ENCODE assay signal across 9 mouse cellular contexts in the genomic region with DNA sequence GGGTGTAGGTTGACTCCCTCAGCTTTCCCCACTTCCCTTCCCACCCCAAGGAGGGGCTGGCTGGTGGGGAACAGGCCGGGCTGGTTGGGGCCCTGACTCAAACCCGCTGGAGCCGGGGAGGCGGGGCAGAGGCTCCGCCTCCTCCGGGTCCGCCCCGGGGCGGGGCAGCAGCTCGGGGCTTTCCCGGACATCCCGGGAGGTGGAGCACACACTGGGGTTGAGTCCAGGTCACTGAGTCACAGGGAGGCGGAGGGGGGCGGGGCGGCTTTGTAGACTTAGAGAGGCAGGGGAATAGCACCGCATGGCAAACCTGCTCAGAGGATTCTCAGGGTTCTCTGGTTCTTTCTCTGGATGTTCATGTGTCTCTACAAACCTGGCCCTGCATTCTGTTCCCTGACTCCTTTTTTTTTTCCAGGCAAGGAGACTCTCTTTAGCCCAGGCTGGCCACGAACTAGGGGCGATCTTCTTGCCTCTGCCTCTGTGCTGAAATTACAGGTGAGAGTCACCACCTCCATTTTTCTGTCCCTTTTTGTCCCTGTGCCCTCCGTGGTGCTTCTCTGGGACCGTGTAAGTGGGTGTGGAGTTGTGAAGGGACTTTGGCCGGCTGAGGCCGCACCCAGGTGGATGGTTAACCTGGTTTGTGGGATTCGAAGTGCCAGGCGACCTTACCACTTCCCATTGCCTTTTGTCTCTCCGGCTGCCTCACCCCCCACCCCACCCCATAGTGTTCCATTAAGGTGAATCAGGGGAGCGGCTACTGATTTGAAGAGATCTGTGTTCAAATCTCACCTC. TPM values are rescaled to one million over a fixed set of nuclear protein-coding genes. Genes with fewer than 3 reads are reported as not detected.
DNase-seq lines count a peak whose midpoint lies in the region; ATAC-seq and TF ChIP-seq lines count a peak whose summit lies in the region.
"Had no signal": no experiment of that assay in that cellular context is flagged by ENCODE, and none has a peak within 500 bp of the region (broad histone marks: within the 10 kb centered on the region; RNA-seq: fewer than 3 reads in every experiment).

No protein-coding gene starts in this region.

- peak overlapping the region; percentile 90 for H3K9ac ChIP-seq in ES-Bruce4 (ENCODE audit: low read depth, poor library complexity, severe bottlenecking)
- no peak overlapping the region for H3K9ac ChIP-seq in forebrain, embryonic 14.5 days (ENCODE audit: low read length)
- H3K9ac ChIP-seq in limb, embryonic 14.5 days (ENCODE audit: low read depth, low read length, severe bottlenecking), result no peak overlapping the region
- no peak overlapping the region for H3K9ac ChIP-seq in midbrain, embryonic 14.5 days (replicated peaks; ENCODE audit: low read length)
- no peak overlapping the region for H3K9ac ChIP-seq in stomach, embryonic 14.5 days (replicated peaks; ENCODE audit: low read depth, low read length)

- peak overlapping the region; percentile 61 for H3K4me3 ChIP-seq in ES-Bruce4 (ENCODE audit: low read depth, low read length)
- H3K4me3 ChIP-seq in forebrain, embryonic 14.5 days (ENCODE audit: low read depth, low read length), result no peak overlapping the region
- peak overlapping the region; percentile 29 for H3K4me3 ChIP-seq in hindbrain, embryonic 10.5 days
- peak overlapping the region; percentile 2; the same call in 1 of the 2 replicates for H3K4me3 ChIP-seq in limb, embryonic 14.5 days (replicated peaks; ENCODE audit: low read length)
- no peak overlapping the region for H3K4me3 ChIP-seq in midbrain, embryonic 14.5 days (replicated peaks; ENCODE audit: low read depth, low read length)
- H3K4me3 ChIP-seq in stomach, embryonic 14.5 days (ENCODE audit: low read depth, low read length), result 0 out of 2 replicates have a peak overlapping the region, but pooled peaks have one; percentile 1

- peaks cover 8% of the 10 kb centered on the region; the same call in 1 of the 2 replicates for H3K9me3 ChIP-seq in ES-Bruce4 (replicated peaks; ENCODE audit: control insufficient read depth, insufficient read depth, low read length, poor library complexity, severe bottlenecking)
- no peaks in the 10 kb centered on the region for H3K9me3 ChIP-seq in forebrain, embryonic 14.5 days (replicated peaks; ENCODE audit: control insufficient read depth, low read length)
- H3K9me3 ChIP-seq in hindbrain, embryonic 10.5 days, result peaks cover 21% of the 10 kb centered on the region
- 0 out of 2 replicates have a peak, but pooled peaks cover 5% of the 10 kb centered on the region for H3K9me3 ChIP-seq in limb, embryonic 14.5 days (ENCODE audit: control insufficient read depth, low read length)
- H3K9me3 ChIP-seq in midbrain, embryonic 14.5 days (ENCODE audit: control insufficient read depth, low read length), result 0 out of 2 replicates have a peak, but pooled peaks cover under 1% of the 10 kb centered on the region
- no peaks in the 10 kb centered on the region; the same call in 1 of the 2 replicates for H3K9me3 ChIP-seq in stomach, embryonic 14.5 days (ENCODE audit: control insufficient read depth, low read depth, low read length)

- DNase-seq in adrenal gland, adult 8-10 months, result peak; percentile 90
- DNase-seq in forebrain, embryonic 14.5 days (ENCODE audit: low spot score), result no peak
- peak; percentile 65 for DNase-seq in hindbrain, embryonic 10.5 days (ENCODE audit: low spot score)
- peak; percentile 87 for DNase-seq in limb, embryonic 14.5 days (ENCODE audit: low spot score)
- DNase-seq in midbrain, embryonic 14.5 days, result peak; percentile 35
- DNase-seq in layer of hippocampus, adult 9-10 months (ENCODE audit: low spot score), result no peak

- no peaks in the 10 kb centered on the region for H3K27me3 ChIP-seq in ES-Bruce4 (ENCODE audit: control insufficient read depth, insufficient read depth, low read length, poor library complexity, severe bottlenecking)
- H3K27me3 ChIP-seq in forebrain, embryonic 14.5 days (replicated peaks; ENCODE audit: control insufficient read depth, insufficient read depth, low read length), result peaks cover 38% of the 10 kb centered on the region
- H3K27me3 ChIP-seq in hindbrain, embryonic 10.5 days (ENCODE audit: insufficient read depth, poor library complexity, severe bottlenecking), result peaks cover 66% of the 10 kb centered on the region
- peaks cover 27% of the 10 kb centered on the region for H3K27me3 ChIP-seq in limb, embryonic 14.5 days (ENCODE audit: control insufficient read depth, insufficient read depth, low read length)
- peaks cover 40% of the 10 kb centered on the region for H3K27me3 ChIP-seq in midbrain, embryonic 14.5 days (ENCODE audit: control insufficient read depth, insufficient read depth, low read length)
- no peaks in the 10 kb centered on the region for H3K27me3 ChIP-seq in stomach, embryonic 14.5 days (ENCODE audit: control insufficient read depth, insufficient read depth, low read length)

- H3K4me1 ChIP-seq in ES-Bruce4 (ENCODE audit: control insufficient read depth, insufficient read depth, low read length), result peaks cover 5% of the 10 kb centered on the region
- H3K4me1 ChIP-seq in forebrain, embryonic 14.5 days (ENCODE audit: control insufficient read depth, insufficient read depth, low read length), result no peaks in the 10 kb centered on the region
- H3K4me1 ChIP-seq in hindbrain, embryonic 10.5 days (replicated peaks), result peaks cover 26% of the 10 kb centered on the region
- peaks cover 22% of the 10 kb centered on the region for H3K4me1 ChIP-seq in limb, embryonic 14.5 days (ENCODE audit: control insufficient read depth, insufficient read depth, low read length)
- H3K4me1 ChIP-seq in midbrain, embryonic 14.5 days (ENCODE audit: control insufficient read depth, insufficient read depth, low read length), result peaks cover 4% of the 10 kb centered on the region
- peaks cover 29% of the 10 kb centered on the region for H3K4me1 ChIP-seq in stomach, embryonic 14.5 days (ENCODE audit: control insufficient read depth, insufficient read depth, low read length)

- H3K4me2 ChIP-seq in forebrain, embryonic 14.5 days (ENCODE audit: low read length), result peak overlapping the region; percentile 18; the same call in 1 of the 2 replicates
- peak overlapping the region; percentile 21; the same call in 1 of the 2 replicates for H3K4me2 ChIP-seq in limb, embryonic 14.5 days (replicated peaks; ENCODE audit: low read depth, low read length, severe bottlenecking)
- peak overlapping the region; percentile 29 for H3K4me2 ChIP-seq in midbrain, embryonic 14.5 days (ENCODE audit: low read length)
- H3K4me2 ChIP-seq in stomach, embryonic 14.5 days (replicated peaks; ENCODE audit: low read depth, low read length), result peak overlapping the region; percentile 30

- WGBS in forebrain, embryonic 14.5 days, result 24% methylated on average over 26 of the region's 26 CpGs
- 24% methylated on average over 26 of the region's 26 CpGs for WGBS in hindbrain, embryonic 10.5 days
- 25% methylated on average over 25 of the region's 26 CpGs for WGBS in limb, embryonic 14.5 days
- 24% methylated on average over 26 of the region's 26 CpGs for WGBS in midbrain, embryonic 14.5 days
- 19% methylated on average over 25 of the region's 26 CpGs for WGBS in stomach, embryonic 14.5 days

- peak; percentile 87 for TF ChIP-seq EP300 in ES-Bruce4 (IDR thresholded peaks at IDR 0.05; ENCODE audit: insufficient read depth, low read depth, low read length)

- H3K27ac ChIP-seq in ES-Bruce4 (ENCODE audit: insufficient read depth, low read length), result peak overlapping the region; percentile 86
- H3K27ac ChIP-seq in forebrain, embryonic 14.5 days (ENCODE audit: low read depth, low read length), result no peak overlapping the region
- H3K27ac ChIP-seq in hindbrain, embryonic 10.5 days, result 0 out of 2 replicates have a peak overlapping the region, but pooled peaks have one; percentile 45
- H3K27ac ChIP-seq in limb, embryonic 14.5 days (replicated peaks; ENCODE audit: low read depth, low read length), result peak overlapping the region; percentile 71; the same call in 1 of the 2 replicates
- H3K27ac ChIP-seq in midbrain, embryonic 14.5 days (replicated peaks; ENCODE audit: low read depth, low read length), result no peak overlapping the region
- H3K27ac ChIP-seq in stomach, embryonic 14.5 days (ENCODE audit: low read length), result peak overlapping the region; percentile 91

- TF ChIP-seq CTCF in ES-Bruce4 (IDR thresholded peaks at IDR 0.05; ENCODE audit: low read depth, low read length), result no peak

- peaks cover 5% of the 10 kb centered on the region; the same call in 1 of the 2 replicates for H3K36me3 ChIP-seq in ES-Bruce4 (ENCODE audit: control insufficient read depth, insufficient read depth, low read length, poor library complexity, severe bottlenecking)
- H3K36me3 ChIP-seq in forebrain, embryonic 14.5 days (ENCODE audit: control insufficient read depth, insufficient read depth, low read length), result no peaks in the 10 kb centered on the region
- H3K36me3 ChIP-seq in hindbrain, embryonic 10.5 days, result no peaks in the 10 kb centered on the region
- no peaks in the 10 kb centered on the region for H3K36me3 ChIP-seq in limb, embryonic 14.5 days (ENCODE audit: control insufficient read depth, insufficient read depth, low read length)
- no peaks in the 10 kb centered on the region for H3K36me3 ChIP-seq in midbrain, embryonic 14.5 days (ENCODE audit: control insufficient read depth, insufficient read depth, low read length)
- H3K36me3 ChIP-seq in stomach, embryonic 14.5 days (ENCODE audit: control insufficient read depth, insufficient read depth, low read length), result no peaks in the 10 kb centered on the region

- TF ChIP-seq POLR2A in ES-Bruce4 (IDR thresholded peaks at IDR 0.05; ENCODE audit: insufficient read depth, low read length), result peak; percentile 22
- no peak for TF ChIP-seq POLR2A in limb, embryonic 14.5 days (IDR thresholded peaks at IDR 0.05; ENCODE audit: borderline replicate concordance, extremely low read depth, insufficient read depth, insufficient read length)

- no peak for ATAC-seq in forebrain, embryonic 14.5 days
- peak; percentile 87 for ATAC-seq in limb, embryonic 14.5 days (ENCODE audit: low FRiP score, low read depth)
- ATAC-seq in midbrain, embryonic 14.5 days (ENCODE audit: low FRiP score, low TSS enrichment), result 0 out of 2 replicates have a peak, but pooled peaks have one; percentile 17
- ATAC-seq in stomach, embryonic 14.5 days (ENCODE audit: insufficient number of reproducible peaks, insufficient read depth, low FRiP score, low read depth), result peak; percentile 91

RNA-seq across cellular contexts. Expression of a gene that starts 1.8 kb away (rescaled TPM):
- 17.3 and 27.3 TPM in 2 replicates for polyA plus RNA-seq in ES-Bruce4 (2011; ENCODE audit: insufficient read depth, insufficient read length, low read depth, missing spikeins)
- total RNA-seq in adrenal gland, adult 8-10 months (2022), result 10 to 100 TPM; 16.5 to 23.4 (median 21.9) TPM
- 0.75 TPM in 1 of 2 replicates, not detected in the other for polyA plus RNA-seq in forebrain, embryonic 14.5 days (2014; fragmentation: Nextera tagmentation; extraction: Ambion mirVana)
- 0.60 and 0.78 TPM in 2 replicates for polyA plus RNA-seq in hindbrain, embryonic 10.5 days (2016; fragmentation: Nextera tagmentation; extraction: Ambion mirVana)
- 5.5 and 7.6 TPM in 2 replicates for polyA plus RNA-seq in limb, embryonic 14.5 days (2012; rRNA removed)
- 3.1 and 4.7 TPM in 2 replicates for polyA plus RNA-seq in limb, embryonic 14.5 days (2014; fragmentation: Nextera tagmentation; extraction: Ambion mirVana)
- 0.77 and 1.2 TPM in 2 replicates for polyA plus RNA-seq in midbrain, embryonic 14.5 days (2014; fragmentation: Nextera tagmentation; extraction: Ambion mirVana)
- polyA plus RNA-seq in stomach, embryonic 14.5 days (2014; fragmentation: Nextera tagmentation; extraction: Ambion mirVana), result 10.7 and 11.5 TPM in 2 replicates

RNA-seq across cellular contexts. Expression of a gene that starts 27.4 kb away (rescaled TPM):
- 0.82 and 1.1 TPM in 2 replicates for polyA plus RNA-seq in ES-Bruce4 (2011; ENCODE audit: insufficient read depth, insufficient read length, low read depth, missing spikeins)
- under 1 TPM in 2 of 4 experiments, not detected in 2; 0.28 to 0.35 TPM for total RNA-seq in adrenal gland, adult 8-10 months (2022)
- 5.6 and 7.1 TPM in 2 replicates for polyA plus RNA-seq in forebrain, embryonic 14.5 days (2014; fragmentation: Nextera tagmentation; extraction: Ambion mirVana)
- 0.20 TPM in 1 of 2 replicates, not detected in the other for polyA plus RNA-seq in hindbrain, embryonic 10.5 days (2016; fragmentation: Nextera tagmentation; extraction: Ambion mirVana)
- polyA plus RNA-seq in limb, embryonic 14.5 days (2012; rRNA removed), result 0.12 and 0.13 TPM in 2 replicates
- polyA plus RNA-seq in limb, embryonic 14.5 days (2014; fragmentation: Nextera tagmentation; extraction: Ambion mirVana), result not detected in 2 replicates
- 9.9 and 13.6 TPM in 2 replicates for polyA plus RNA-seq in midbrain, embryonic 14.5 days (2014; fragmentation: Nextera tagmentation; extraction: Ambion mirVana)
- polyA plus RNA-seq in stomach, embryonic 14.5 days (2014; fragmentation: Nextera tagmentation; extraction: Ambion mirVana), result not detected in 2 replicates

RNA-seq across cellular contexts. Expression of a gene that starts 27.8 kb away (rescaled TPM):
- 17.1 and 23.2 TPM in 2 replicates for polyA plus RNA-seq in ES-Bruce4 (2011; ENCODE audit: insufficient read depth, insufficient read length, low read depth, missing spikeins)
- total RNA-seq in adrenal gland, adult 8-10 months (2022), result under 1 TPM in 1 of 4 experiments, not detected in 3; 0.43 TPM
- not detected in 2 replicates for polyA plus RNA-seq in forebrain, embryonic 14.5 days (2014; fragmentation: Nextera tagmentation; extraction: Ambion mirVana)
- polyA plus RNA-seq in hindbrain, embryonic 10.5 days (2016; fragmentation: Nextera tagmentation; extraction: Ambion mirVana), result 1.2 and 1.8 TPM in 2 replicates
- polyA plus RNA-seq in limb, embryonic 14.5 days (2012; rRNA removed), result 5.2 and 5.9 TPM in 2 replicates
- 7.5 and 8.6 TPM in 2 replicates for polyA plus RNA-seq in limb, embryonic 14.5 days (2014; fragmentation: Nextera tagmentation; extraction: Ambion mirVana)
- polyA plus RNA-seq in midbrain, embryonic 14.5 days (2014; fragmentation: Nextera tagmentation; extraction: Ambion mirVana), result not detected in 2 replicates
- 15.1 and 17.7 TPM in 2 replicates for polyA plus RNA-seq in stomach, embryonic 14.5 days (2014; fragmentation: Nextera tagmentation; extraction: Ambion mirVana)
- total RNA-seq: left cerebral cortex, postnatal 10 days had no signal

RNA-seq across cellular contexts. Expression of a gene that starts 36.7 kb away (rescaled TPM):
- polyA plus RNA-seq in ES-Bruce4 (2011; ENCODE audit: insufficient read depth, insufficient read length, low read depth, missing spikeins), result not detected in 2 replicates
- total RNA-seq in adrenal gland, adult 8-10 months (2022), result under 1 TPM in 1 of 4 experiments, not detected in 3; 0.31 TPM
- not detected in 2 replicates for polyA plus RNA-seq in forebrain, embryonic 14.5 days (2014; fragmentation: Nextera tagmentation; extraction: Ambion mirVana)
- polyA plus RNA-seq in hindbrain, embryonic 10.5 days (2016; fragmentation: Nextera tagmentation; extraction: Ambion mirVana), result not detected in 2 replicates
- polyA plus RNA-seq in limb, embryonic 14.5 days (2012; rRNA removed), result 0.11 and 0.18 TPM in 2 replicates
- not detected in 2 replicates for polyA plus RNA-seq in limb, embryonic 14.5 days (2014; fragmentation: Nextera tagmentation; extraction: Ambion mirVana)
- 0.90 TPM in 1 of 2 replicates, not detected in the other for polyA plus RNA-seq in midbrain, embryonic 14.5 days (2014; fragmentation: Nextera tagmentation; extraction: Ambion mirVana)
- polyA plus RNA-seq in stomach, embryonic 14.5 days (2014; fragmentation: Nextera tagmentation; extraction: Ambion mirVana), result not detected in 2 replicates
- total RNA-seq: left cerebral cortex, postnatal 10 days had no signal

RNA-seq across cellular contexts. Expression of a gene that starts 53.6 kb away (rescaled TPM):
- 138 and 154 TPM in 2 replicates for polyA plus RNA-seq in ES-Bruce4 (2011; ENCODE audit: insufficient read depth, insufficient read length, low read depth, missing spikeins)
- total RNA-seq in adrenal gland, adult 8-10 months (2022), result 10 to 100 TPM; 50.3 to 63.5 (median 55.3) TPM
- polyA plus RNA-seq in forebrain, embryonic 14.5 days (2014; fragmentation: Nextera tagmentation; extraction: Ambion mirVana), result 5.8 and 7.6 TPM in 2 replicates
- polyA plus RNA-seq in hindbrain, embryonic 10.5 days (2016; fragmentation: Nextera tagmentation; extraction: Ambion mirVana), result 46.8 and 57.3 TPM in 2 replicates
- polyA plus RNA-seq in limb, embryonic 14.5 days (2012; rRNA removed), result 94.3 and 108 TPM in 2 replicates
- 114 and 116 TPM in 2 replicates for polyA plus RNA-seq in limb, embryonic 14.5 days (2014; fragmentation: Nextera tagmentation; extraction: Ambion mirVana)
- 4.5 and 7.8 TPM in 2 replicates for polyA plus RNA-seq in midbrain, embryonic 14.5 days (2014; fragmentation: Nextera tagmentation; extraction: Ambion mirVana)
- polyA plus RNA-seq in stomach, embryonic 14.5 days (2014; fragmentation: Nextera tagmentation; extraction: Ambion mirVana), result 156 and 164 TPM in 2 replicates

Comparison
In these comparisons a context has a peak if more than half of its experiments do, and no peak if none do; other contexts are left out.
1. H3K27ac ChIP-seq: peak in ES-Bruce4 (single experiment), hindbrain, embryonic 10.5 days (single experiment), limb, embryonic 14.5 days (single experiment) and stomach, embryonic 14.5 days (single experiment); none in forebrain, embryonic 14.5 days (single experiment) and midbrain, embryonic 14.5 days (single experiment).
2. H3K4me3 ChIP-seq: peak in ES-Bruce4 (single experiment), hindbrain, embryonic 10.5 days (single experiment), limb, embryonic 14.5 days (single experiment) and stomach, embryonic 14.5 days (single experiment); none in forebrain, embryonic 14.5 days (single experiment) and midbrain, embryonic 14.5 days (single experiment).
3. DNase-seq: peak in adrenal gland, adult 8-10 months (single experiment), hindbrain, embryonic 10.5 days (single experiment), limb, embryonic 14.5 days (single experiment) and midbrain, embryonic 14.5 days (single experiment); none in forebrain, embryonic 14.5 days (single experiment) and layer of hippocampus, adult 9-10 months (single experiment).
4. Peak in every context shown above with its lines, with median percentiles within 50 percentile points of each other: H3K4me2 ChIP-seq.